Mouse (Mus musculus) cerebral cortex, adult 2 months (tissue): Measurements from ENCODE around the gene Vps11.

Experiments used
- WGBS: fragments of 180-500 bp; shearing (Covaris S2); methylation state at CpG from one replicate; pipeline ENCODE4 v1.1.7; 2018; 5-methylcytosine and 5-hydroxymethylcytosine counted together

Gene Vps11

GRCm38 (mm10) chr9:44361190-44361917, at the start of gene Vps11:
Gene Vps11, minus strand, starts transcription at chr9:44361670.
- under 1% methylated on average over 44 of the region's 44 CpGs for WGBS

- 70% methylated on average over 2 of the region's 2 CpGs for WGBS
Measured at GRCm38 (mm10) chr9:44410647-44411336, 49.3 kb upstream of the Vps11 start.

GRCm38 (mm10) chr9:44408693-44409092, 47.2 kb upstream of the Vps11 start:
- 80% methylated on average over 9 of the region's 9 CpGs for WGBS

GRCm38 (mm10) chr9:44407752-44408097, 46.3 kb upstream of the Vps11 start:
- WGBS = 2% methylated on average over 24 of the region's 24 CpGs

GRCm38 (mm10) chr9:44406906-44407751, 45.7 kb upstream of the Vps11 start, which contains the start of the genes Rps25 and Trappc4:
Gene Rps25, plus strand, starts transcription at chr9:44407139.
Gene Trappc4, minus strand, starts transcription at chr9:44407600.
- under 1% methylated on average over 51 of the region's 51 CpGs for WGBS

GRCm38 (mm10) chr9:44405011-44405410, 43.5 kb upstream of the Vps11 start:
- 79% methylated on average over 3 of the region's 3 CpGs for WGBS

GRCm38 (mm10) chr9:44401081-44401480, 39.6 kb upstream of the Vps11 start:
- WGBS = 77% methylated on average over 4 of the region's 4 CpGs

GRCm38 (mm10) chr9:44399795-44400114, 38.3 kb upstream of the Vps11 start:
- 72% methylated on average over 6 of the region's 6 CpGs for WGBS

GRCm38 (mm10) chr9:44399114-44399794, 37.8 kb upstream of the Vps11 start:
- 63% methylated on average over 13 of the region's 13 CpGs for WGBS

- WGBS = 55% methylated on average over 9 of the region's 9 CpGs
Measured at GRCm38 (mm10) chr9:44398551-44398950, 37.1 kb upstream of the Vps11 start.

GRCm38 (mm10) chr9:44398087-44398486, 36.6 kb upstream of the Vps11 start:
- WGBS = 15% methylated on average over 4 of the region's 4 CpGs

GRCm38 (mm10) chr9:44396684-44397411, 35.4 kb upstream of the Vps11 start, which contains the start of gene Slc37a4:
Gene Slc37a4, plus strand, starts transcription at chr9:44396852.
- whole genome bisulfite sequencing = under 1% methylated on average over 43 of the region's 43 CpGs

- WGBS = 16% methylated on average over 4 of the region's 4 CpGs
Measured at GRCm38 (mm10) chr9:44391466-44391865, 30.0 kb upstream of the Vps11 start.

GRCm38 (mm10) chr9:44389273-44389672, 27.8 kb upstream of the Vps11 start:
- WGBS = 57% methylated on average over 8 of the region's 8 CpGs

- WGBS = 54% methylated on average over 3 of the region's 3 CpGs
Measured at GRCm38 (mm10) chr9:44387221-44387620, 25.8 kb upstream of the Vps11 start.

GRCm38 (mm10) chr9:44384596-44384995, 23.1 kb upstream of the Vps11 start:
- 90% methylated on average over 13 of the region's 13 CpGs for WGBS

- WGBS = 4% methylated on average over 15 of the region's 15 CpGs
Measured at GRCm38 (mm10) chr9:44379862-44380261, 18.4 kb upstream of the Vps11 start.

- under 1% methylated on average over 83 of the region's 83 CpGs for WGBS
Measured at GRCm38 (mm10) chr9:44379054-44379834, 17.8 kb upstream of the Vps11 start, which contains the start of gene Hyou1. Gene Hyou1, plus strand, starts transcription at chr9:44379490.

GRCm38 (mm10) chr9:44378153-44378730, 16.8 kb upstream of the Vps11 start:
- 79% methylated on average over 5 of the region's 5 CpGs for WGBS

GRCm38 (mm10) chr9:44377335-44377734, 15.9 kb upstream of the Vps11 start:
- WGBS = 76% methylated on average over 2 of the region's 2 CpGs
